Mouse (Mus musculus) kidney, adult 2 months (tissue): ENCODE results near the gene Depdc7. TPM values are rescaled to one million over a fixed set of nuclear protein-coding genes. Genes with fewer than 3 reads are reported as not detected.

ENCODE experiments used
- DNase-seq: peaks from one replicate; pipeline ENCODE4 v3.0.0; 2021
- H3K27ac ChIP-seq: fragments of 200-500 bp; 2 replicates; pipeline ENCODE4 v1.5.1; 2012; ENCODE audit warnings: low read depth, low read length, control low read depth, inconsistent platforms; ENCODE audit not compliant: insufficient read depth
- H3K27me3 ChIP-seq: fragments of 200-500 bp; replicated peaks from 2 replicates; pipeline ENCODE4 v1.6.1; 2012; ENCODE audit warnings: mild to moderate bottlenecking, moderate library complexity, low read length, inconsistent platforms; ENCODE audit not compliant: control insufficient read depth, insufficient read depth
- H3K36me3 ChIP-seq: fragments of 200-500 bp; 2 replicates; pipeline ENCODE4 v1.6.1; 2012; ENCODE audit warnings: mild to moderate bottlenecking, moderate library complexity, low read length, inconsistent platforms; ENCODE audit not compliant: control insufficient read depth, insufficient read depth
- H3K4me1 ChIP-seq: fragments of 200-500 bp; 2 replicates; pipeline ENCODE4 v1.6.1; 2011; ENCODE audit warnings: low read length; ENCODE audit not compliant: control insufficient read depth, insufficient read depth
- H3K4me3 ChIP-seq: fragments of 200-500 bp; 2 replicates; pipeline ENCODE4 v1.5.1; 2011; ENCODE audit warnings: mild to moderate bottlenecking, low read depth, low read length, control low read depth; ENCODE audit not compliant: insufficient read depth
- CTCF ChIP-seq: fragments of 200-500 bp; conservative IDR thresholded peaks from 2 replicates; pipeline ENCODE4 v1.5.1; 2011; ENCODE audit warnings: low read depth, mild to moderate bottlenecking, control low read depth, low read length, moderate library complexity, mixed read lengths; ENCODE audit not compliant: insufficient read depth, insufficient read length
- POLR2A ChIP-seq: fragments of 200-500 bp; IDR thresholded peaks from one replicate; pipeline ENCODE4 v1.6.1; 2011; ENCODE audit warnings: low read depth, low read length, control low read depth
- WGBS: fragments of 180-500 bp; shearing (Covaris S2); methylation state at CpG from one replicate; pipeline ENCODE4 v1.1.7; 2018; 5-methylcytosine and 5-hydroxymethylcytosine counted together
- polyA plus RNA-seq: library from polyadenylated mRNA; depleted of rRNA; stranded (reverse); fragments of >200 nt; gene quantifications from 2 replicates; pipeline ENCODE4 v1.2.3, GENCODE M21; 2012; rRNA removed

Depdc7 gene
- polyA plus RNA-seq, 1 experiment = 16.0 TPM

- Histone ChIP-seq H3K27me3 (no peaks in the 10 kb centered on the region), H3K4me1 (no peaks in the 10 kb centered on the region; the same call in 1 of the 2 replicates), H3K27ac (0 out of 2 replicates have a peak overlapping the region, but pooled peaks have one; percentile 6), H3K36me3 (no peaks in the 10 kb centered on the region), H3K4me3 (no peak overlapping the region)
- 61% methylated on average over 3 of the region's 3 CpGs for WGBS
- peak; percentile 85 for DNase-seq
- no peak for TF ChIP-seq CTCF
- TF ChIP-seq POLR2A = no peak
Observed at GRCm38 (mm10) chr2:104688321-104688720, 54.4 kb downstream of the Depdc7 start.

GRCm38 (mm10) chr2:104687261-104687660, 55.4 kb downstream of the Depdc7 start:
- no peak overlapping the region for H3K27ac ChIP-seq
- no peaks in the 10 kb centered on the region for H3K27me3 ChIP-seq
- H3K36me3 ChIP-seq = no peaks in the 10 kb centered on the region
- H3K4me3 ChIP-seq = no peak overlapping the region
- no peaks in the 10 kb centered on the region; the same call in 1 of the 2 replicates for H3K4me1 ChIP-seq
- DNase-seq = no peak
- 77% methylated on average over 3 of the region's 3 CpGs for WGBS
- TF ChIP-seq CTCF = no peak
- no peak for TF ChIP-seq POLR2A

- H3K4me3 ChIP-seq = no peak overlapping the region
- WGBS = 7% methylated on average over 13 of the region's 13 CpGs
- no peaks in the 10 kb centered on the region for H3K36me3 ChIP-seq
- H3K27ac ChIP-seq = no peak overlapping the region
- H3K27me3 ChIP-seq = no peaks in the 10 kb centered on the region
- peak; percentile 89 for DNase-seq
- TF ChIP-seq CTCF (peak; percentile 99), POLR2A (no peak)
- no peaks in the 10 kb centered on the region; the same call in 1 of the 2 replicates for H3K4me1 ChIP-seq
Observed at GRCm38 (mm10) chr2:104685418-104685817, 57.3 kb downstream of the Depdc7 start.

GRCm38 (mm10) chr2:104684771-104685170, 57.9 kb downstream of the Depdc7 start:
- no peaks in the 10 kb centered on the region for H3K27me3 ChIP-seq
- H3K4me3 ChIP-seq = no peak overlapping the region
- no peaks in the 10 kb centered on the region; the same call in 1 of the 2 replicates for H3K4me1 ChIP-seq
- H3K27ac ChIP-seq = 0 out of 2 replicates have a peak overlapping the region, but pooled peaks have one; percentile 19
- DNase-seq = peak; percentile 72
- WGBS = 56% methylated on average over 4 of the region's 4 CpGs
- no peaks in the 10 kb centered on the region for H3K36me3 ChIP-seq
- TF ChIP-seq POLR2A (no peak), CTCF (no peak)

GRCm38 (mm10) chr2:104677326-104677725, 65.4 kb downstream of the Depdc7 start:
- Histone ChIP-seq H3K36me3 (no peaks in the 10 kb centered on the region), H3K27ac (no peak overlapping the region), H3K27me3 (no peaks in the 10 kb centered on the region), H3K4me3 (no peak overlapping the region), H3K4me1 (no peaks in the 10 kb centered on the region; the same call in 1 of the 2 replicates)
- TF ChIP-seq POLR2A = no peak
- no peak for TF ChIP-seq CTCF
- DNase-seq = peak; percentile 71
- WGBS = 64% methylated on average over 3 of the region's 3 CpGs

Other genes starting within 250 kb of the Depdc7 start
- 34.4 and 37.5 TPM in 2 replicates for gene Hipk3, start 248.4 kb downstream of the Depdc7 start, polyA plus RNA-seq
- 5.8 and 6.9 TPM in 2 replicates for gene Cstf3, start 152.4 kb downstream of the Depdc7 start, polyA plus RNA-seq
- gene Tcp11l1, start 30.7 kb downstream of the Depdc7 start, polyA plus RNA-seq = 7.0 and 8.6 TPM in 2 replicates
- not detected in 2 replicates for gene Pin1rt1, start 26.5 kb downstream of the Depdc7 start, polyA plus RNA-seq
- 4.4 and 5.0 TPM in 2 replicates for gene Qser1, start 73.9 kb upstream of the Depdc7 start, polyA plus RNA-seq
- 1.1 and 1.6 TPM in 2 replicates for gene Prrg4, start 107.0 kb upstream of the Depdc7 start, polyA plus RNA-seq
- 1.9 and 2.5 TPM in 2 replicates for gene Ccdc73, start 124.9 kb upstream of the Depdc7 start, polyA plus RNA-seq